Mouse (Mus musculus) layer of hippocampus, adult 18-20 months (tissue): ENCODE results near the gene Zbtb4. TPM values are rescaled to one million over a fixed set of nuclear protein-coding genes. Genes with fewer than 3 reads are reported as not detected.
"Not testable (repeated sequence)": the region's sequence is repeated elsewhere in the genome, so short reads cannot be mapped to it uniquely, and the experiment has no call there.

Source experiments
- DNase-seq, 2 experiments: peaks; one replicate each; pipeline ENCODE4 v3.0.0; 2022; ENCODE audit warnings: low spot score in 2 of 2
- long read RNA-seq: library from polyadenylated mRNA; stranded (forward); transcript quantifications from one replicate; pipeline ENCODE4 v2.0.0, GENCODE M21; 2021
- total RNA-seq, 2 experiments: library from RNA; stranded (reverse); gene quantifications; 2 replicates each; pipeline ENCODE4 v1.2.3; 2021

Zbtb4 gene
- 100 to 1,000 TPM; 147 to 152 TPM for total RNA-seq
- long read RNA-seq, full-length matches to known transcripts, result 9 of 51 reads
- long read RNA-seq, partial matches to known transcripts, result 5 of 51 reads
- long read RNA-seq, other reads (novel, unspliced or antisense), result 37 of 51 reads

- no peak for DNase-seq
Observed at GRCm38 (mm10) chr11:69765221-69766125, at the start of gene Zbtb4. Gene Zbtb4 (plus strand): TSS chr11:69765912.

DNA sequence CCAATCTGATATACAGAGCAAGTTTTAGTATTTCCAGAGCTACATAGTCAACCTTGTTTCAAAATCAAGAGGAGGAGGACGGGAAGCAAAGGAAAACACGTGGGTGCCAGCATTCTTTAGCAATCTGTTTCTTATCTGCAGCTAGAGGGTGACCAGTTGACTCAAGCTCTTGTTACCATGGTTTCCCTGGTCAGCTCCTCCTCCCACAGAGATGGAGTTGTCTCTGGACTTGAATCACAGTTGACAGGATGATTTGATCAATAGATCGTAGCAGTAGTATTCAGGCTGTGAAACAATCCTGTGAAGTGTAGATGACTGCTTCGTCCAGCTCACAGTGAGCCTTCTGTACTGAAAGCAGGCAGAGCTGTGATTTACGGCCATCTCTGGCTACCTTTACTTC lies 49.8 kb upstream of the Zbtb4 start:
- DNase-seq, result peak in 1 of 2 experiments; percentile 21

DNA sequence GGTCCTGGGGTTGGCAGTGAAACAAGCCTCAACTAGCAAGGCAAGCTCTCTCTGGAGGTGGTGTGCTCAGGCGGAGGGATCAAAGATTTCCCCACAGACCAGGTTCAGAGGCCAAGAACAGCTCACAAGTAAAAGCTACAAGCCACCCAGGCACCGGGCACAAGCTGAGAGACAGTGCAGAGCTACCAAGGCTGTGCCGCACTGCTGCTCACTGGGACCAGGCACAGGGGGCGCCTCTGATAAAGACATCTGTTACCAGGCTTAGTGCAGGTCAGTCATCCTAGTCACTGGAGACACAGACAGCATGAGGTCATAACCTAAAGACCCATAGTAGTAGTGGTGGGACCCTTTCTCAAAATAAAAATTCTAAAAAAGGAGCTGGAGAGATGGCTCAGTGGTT lies 48.8 kb upstream of the Zbtb4 start:
- no peak for DNase-seq

DNA sequence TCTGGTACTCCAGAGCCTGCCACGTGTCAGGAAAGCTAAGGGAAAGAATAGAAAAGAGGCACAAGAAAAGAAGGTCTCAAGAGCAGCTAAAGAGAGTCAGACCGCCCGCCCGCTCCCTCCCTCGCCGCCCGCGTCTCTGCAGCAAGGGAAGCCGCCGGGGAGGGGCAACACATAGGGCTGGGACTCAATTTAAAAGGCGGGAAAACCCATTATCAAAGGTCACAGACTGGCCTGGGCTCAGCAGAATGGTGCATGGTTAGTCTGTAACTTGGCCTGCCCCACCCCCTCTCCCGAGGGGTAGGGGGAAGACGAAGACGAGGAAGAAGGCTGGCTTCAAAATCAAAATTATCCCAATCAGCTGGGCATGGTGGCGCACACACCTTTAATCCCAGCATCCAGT lies 47.1 kb upstream of the Zbtb4 start:
- no peak for DNase-seq

- no peak for DNase-seq
Observed at GRCm38 (mm10) chr11:69719423-69719822, 46.3 kb upstream of the Zbtb4 start.

GRCm38 (mm10) chr11:69720852-69721251 lies 44.9 kb upstream of the Zbtb4 start:
- no peak for DNase-seq

DNA sequence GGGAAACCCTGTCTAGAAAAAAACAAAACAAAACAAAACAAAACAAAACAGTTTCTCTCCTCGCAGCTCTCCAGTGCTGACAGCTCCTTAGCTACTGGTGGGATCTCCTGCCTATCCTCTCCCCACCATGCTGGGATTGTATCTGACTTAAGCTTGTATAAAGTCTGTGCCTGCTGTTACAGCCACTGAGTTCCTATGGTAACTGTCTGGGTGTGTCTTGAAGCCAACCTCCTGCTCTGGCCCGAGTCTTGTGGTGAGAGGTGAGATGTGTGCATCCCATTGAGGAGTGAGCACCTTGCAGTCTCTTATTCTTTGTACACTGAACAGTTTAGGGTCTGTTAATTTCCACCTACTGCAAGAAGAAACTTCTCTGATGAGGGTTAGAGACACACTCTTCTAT lies 42.6 kb upstream of the Zbtb4 start:
- DNase-seq, result no peak

DNA sequence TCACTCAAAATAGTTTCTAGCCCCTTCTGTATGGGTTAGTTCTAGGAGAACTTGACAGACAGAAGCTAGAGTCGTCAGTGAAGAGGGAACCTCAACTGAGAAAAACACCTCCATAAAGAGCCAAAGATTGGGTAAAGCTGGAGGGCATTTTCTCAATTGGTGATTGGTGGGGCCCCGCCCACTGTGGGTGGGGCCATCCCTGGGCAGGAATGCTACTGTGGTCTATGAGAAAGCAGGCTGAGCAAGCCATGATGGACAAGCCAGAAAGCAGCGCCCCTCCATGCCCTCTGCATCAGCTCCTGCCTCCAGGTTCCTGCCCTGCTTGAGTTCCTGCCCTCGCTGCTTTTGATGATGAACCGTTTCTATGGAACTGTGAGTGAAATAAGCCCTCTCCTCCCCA lies 39.8 kb upstream of the Zbtb4 start:
- no peak for DNase-seq

DNA sequence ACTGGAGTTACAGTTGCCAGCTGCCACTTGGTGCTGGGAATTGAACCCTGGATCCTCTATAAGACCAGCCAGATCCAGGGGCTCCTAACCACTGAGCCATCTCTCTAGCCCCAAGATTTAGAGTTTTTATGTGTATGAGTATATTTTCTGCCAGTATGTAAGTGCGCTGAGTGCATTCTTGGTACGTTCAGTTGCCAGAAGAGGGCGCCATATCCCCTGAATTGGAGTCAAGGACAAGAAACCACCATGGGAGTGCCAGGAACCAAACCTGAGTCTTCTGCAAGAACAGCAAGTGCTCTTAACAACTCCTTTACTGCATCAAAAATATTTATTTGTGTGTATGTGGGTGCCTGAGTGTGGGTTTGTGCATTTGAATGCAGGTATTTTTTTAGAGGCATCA lies 36.6 kb upstream of the Zbtb4 start:
- DNase-seq, result peak in 1 of 2 experiments; percentile 35

GRCm38 (mm10) chr11:69731408-69731807 lies 34.3 kb upstream of the Zbtb4 start:
- DNase-seq, result not testable (repeated sequence)

GRCm38 (mm10) chr11:69751635-69752034 lies 14.1 kb upstream of the Zbtb4 start:
- no peak for DNase-seq

DNA sequence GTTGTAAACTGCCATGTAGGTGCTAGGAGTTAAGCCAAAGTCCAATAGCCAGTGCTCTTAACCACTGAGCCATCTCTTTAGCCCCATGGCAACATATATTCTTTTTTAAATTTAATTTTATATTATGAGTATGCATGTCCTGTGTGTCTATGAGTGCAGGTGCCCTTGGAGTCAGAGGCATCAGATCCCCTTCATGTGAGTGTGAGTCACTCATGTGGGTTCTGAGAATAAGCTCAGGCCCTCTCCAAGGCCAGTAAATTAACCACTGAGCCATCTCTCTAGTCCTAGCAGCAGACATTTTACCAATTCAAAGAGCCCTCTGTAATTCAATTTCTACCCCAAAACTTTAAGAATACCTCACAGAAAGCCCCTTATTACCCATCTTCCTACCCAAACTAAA lies 13.0 kb upstream of the Zbtb4 start:
- no peak for DNase-seq

DNA sequence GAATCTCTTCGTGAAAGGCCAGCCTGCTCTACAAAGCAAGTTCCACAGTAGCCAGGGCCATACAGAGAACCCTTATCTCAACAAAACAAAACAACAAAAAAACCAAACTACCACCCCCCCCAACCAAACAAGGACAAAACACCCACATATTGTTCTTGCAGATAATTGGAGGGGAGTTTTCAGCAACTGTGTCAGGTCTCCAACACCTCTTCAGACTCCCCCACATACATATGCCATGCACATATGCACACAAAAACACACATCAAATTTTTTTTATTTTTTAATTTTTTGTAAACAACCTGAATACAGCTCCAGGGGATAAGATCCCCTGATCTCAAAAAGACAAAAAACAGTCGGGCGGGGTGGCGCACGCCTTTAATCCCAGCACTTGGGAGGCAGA lies 11.5 kb upstream of the Zbtb4 start:
- peak in 1 of 2 experiments; percentile 50 for DNase-seq

DNA sequence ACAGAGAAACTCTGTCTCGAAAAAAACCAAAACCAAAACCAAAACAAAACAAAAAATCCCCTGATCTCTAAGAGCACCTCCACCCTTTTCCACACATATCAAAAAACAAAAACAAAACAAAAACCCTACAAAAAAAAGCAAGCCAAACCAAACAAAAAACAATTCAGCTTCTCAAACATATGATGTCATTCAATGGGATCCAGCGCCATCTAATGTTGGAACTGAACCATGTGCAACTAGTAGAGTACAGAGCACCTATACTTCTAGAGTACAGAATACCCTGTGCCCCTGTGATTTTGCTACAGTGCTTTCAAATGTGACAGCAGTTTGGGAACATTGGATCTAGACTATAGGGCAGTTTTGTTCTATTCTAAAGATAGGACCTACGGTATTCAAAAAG lies 11.0 kb upstream of the Zbtb4 start:
- DNase-seq, result peak in 1 of 2 experiments; percentile 54

GRCm38 (mm10) chr11:69757303-69758089 lies 8.2 kb upstream of the Zbtb4 start:
- DNase-seq, result no peak

DNA sequence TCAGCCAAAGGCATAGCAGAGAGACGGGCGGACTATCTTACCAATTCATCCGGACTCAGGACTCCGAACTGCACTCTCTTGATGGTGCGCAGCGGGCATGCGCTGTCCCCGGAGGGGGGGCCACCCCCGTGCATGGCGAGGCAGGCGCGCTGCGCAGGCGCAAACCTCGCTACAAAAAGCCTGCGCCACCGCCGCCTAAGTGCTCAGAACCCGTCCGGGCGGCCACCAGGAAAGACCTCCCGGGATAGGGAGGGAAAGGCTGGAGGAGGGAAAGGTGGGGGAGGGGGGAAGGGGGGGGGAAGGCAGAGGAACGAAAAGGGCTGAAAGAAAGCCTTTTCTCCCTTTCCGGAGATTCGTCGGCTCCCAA lies 7.6 kb upstream of the Zbtb4 start:
- DNase-seq, result peak; percentile 94 to 98

- DNase-seq, result peak; percentile 98
Observed at GRCm38 (mm10) chr11:69758478-69758970, 7.2 kb upstream of the Zbtb4 start, which contains the start of gene Polr2a. Gene Polr2a (minus strand): TSS chr11:69758637.

- DNase-seq, result peak; percentile 86 to 94
Observed at GRCm38 (mm10) chr11:69758971-69759721, 6.6 kb upstream of the Zbtb4 start.

- no peak for DNase-seq
Observed at GRCm38 (mm10) chr11:69760160-69760900, 5.4 kb upstream of the Zbtb4 start.

- DNase-seq, result no peak
Observed at GRCm38 (mm10) chr11:69760901-69761200, 4.9 kb upstream of the Zbtb4 start.

DNA sequence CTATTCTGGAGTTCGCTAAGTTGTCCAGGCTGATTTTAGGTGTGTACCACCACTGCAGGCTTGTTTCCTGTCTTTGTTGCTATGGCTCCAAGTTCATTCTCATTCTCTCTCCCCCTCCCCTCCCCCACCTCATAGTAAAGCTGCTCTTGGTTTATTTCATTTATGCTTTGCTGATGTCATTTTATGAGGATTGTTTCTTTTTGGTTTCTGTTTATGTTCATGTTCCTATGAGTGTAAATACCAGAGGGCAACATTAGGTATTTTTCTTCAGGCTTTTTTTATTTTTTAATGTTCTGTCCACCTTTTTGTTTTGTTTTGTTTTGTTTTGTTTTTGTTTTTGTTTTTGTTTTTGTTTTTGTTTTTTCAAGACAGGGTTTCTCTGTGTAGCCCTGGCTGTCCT lies 3.8 kb upstream of the Zbtb4 start, which contains the start of gene Slc35g3:
Gene Slc35g3 (minus strand): TSS at position 101 of the 400 bp plus-strand sequence.
- DNase-seq, result no peak
